Mouse (Mus musculus): ENCODE data around the gene Txnrd2.

- no peak for TF ChIP-seq CTCF (IDR thresholded peaks at IDR 0.05; ENCODE audit: insufficient read depth, low read length)
- no peak for TF ChIP-seq POLR2A (IDR thresholded peaks at IDR 0.05; ENCODE audit: borderline replicate concordance, extremely low read depth, low read depth, low read length)
Observed at GRCm38 (mm10) chr16:18425475-18426214, 539 bp upstream of the Txnrd2 start.

All from lung, adult 2 months (tissue).